Mouse (Mus musculus): ENCODE results near the gene Pld2.
"Not testable (repeated sequence)": the region's sequence is repeated elsewhere in the genome, so short reads cannot be mapped to it uniquely, and the experiment has no call there.

The Pld2 gene

DNA sequence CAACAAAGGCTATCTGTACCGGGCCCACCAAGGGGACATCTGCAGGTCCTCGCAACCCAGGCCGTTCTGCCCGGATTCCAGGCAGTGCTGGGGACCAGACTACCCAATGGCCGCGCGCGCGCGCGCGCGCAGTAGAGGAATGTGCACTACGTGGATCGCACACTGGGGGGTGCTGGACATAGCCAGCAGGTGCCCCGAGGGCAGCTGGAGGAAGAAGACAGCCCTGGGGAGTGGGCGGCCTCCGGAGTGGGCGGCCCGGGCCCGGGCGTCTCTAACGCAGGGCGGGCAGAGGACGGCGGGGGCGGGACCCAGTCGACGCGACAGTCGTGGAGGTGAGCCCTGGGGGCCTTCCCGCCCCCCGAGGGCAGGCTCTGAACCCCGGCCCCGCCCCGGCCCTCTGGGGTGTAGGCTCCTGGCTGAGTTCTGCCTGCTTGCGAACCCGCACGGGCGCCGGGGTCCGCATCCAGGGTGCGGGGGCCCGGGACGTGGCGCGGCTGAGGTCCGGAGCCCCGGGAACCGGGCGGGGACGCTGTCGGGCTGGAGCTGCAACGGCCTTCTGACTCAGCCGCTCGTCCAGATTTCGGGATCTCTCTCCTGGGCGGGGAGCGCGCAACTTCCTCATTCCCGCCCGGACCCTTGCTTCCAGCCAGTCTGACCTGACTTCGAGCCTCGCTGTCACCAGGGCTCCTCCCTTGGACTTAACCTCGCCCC, at the start of gene Pld2:
Gene Pld2 (plus strand): TSS at position 188 of the 711 bp plus-strand sequence.
- DNase-seq, result peak; percentile 90

GRCm38 (mm10) chr11:70499566-70500475, 40.0 kb upstream of the Pld2 start:
- DNase-seq, result peak; percentile 69

GRCm38 (mm10) chr11:70500476-70500812, 39.4 kb upstream of the Pld2 start:
- DNase-seq, result no peak

DNA sequence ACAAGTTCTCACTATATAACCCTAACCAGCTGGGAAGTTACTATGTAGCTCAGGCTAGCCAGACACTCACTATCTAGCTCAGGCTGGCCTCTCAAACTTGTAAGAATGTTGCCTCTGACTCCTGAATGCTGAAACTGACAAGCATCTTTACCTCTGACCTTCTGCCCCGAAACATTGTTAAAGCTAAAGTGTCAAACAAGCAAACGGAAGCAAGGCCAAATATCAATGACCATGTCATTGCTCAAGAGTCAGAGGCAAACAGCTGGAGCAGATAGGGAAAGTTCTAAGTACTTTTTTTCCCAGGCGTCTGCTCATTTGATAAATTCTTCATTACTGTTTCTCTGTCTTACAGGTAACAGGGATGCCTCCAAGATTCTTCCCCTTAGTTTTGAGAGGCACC, 37.8 kb upstream of the Pld2 start:
- no peak for DNase-seq

- no peak for DNase-seq
These were observed 34.9 kb upstream of the Pld2 start, which contains the start of gene Tm4sf5 for GRCm38 (mm10) chr11:70504970-70505369. Gene Tm4sf5, plus strand, starts transcription at chr11:70505244.

GRCm38 (mm10) chr11:70506385-70506784, 33.5 kb upstream of the Pld2 start:
- peak; percentile 85 for DNase-seq

- no peak for DNase-seq
These were observed 32.8 kb upstream of the Pld2 start for GRCm38 (mm10) chr11:70506962-70507515.

GRCm38 (mm10) chr11:70509753-70510564, 29.9 kb upstream of the Pld2 start:
- DNase-seq, result peak; percentile 64

GRCm38 (mm10) chr11:70511242-70511641, 28.6 kb upstream of the Pld2 start:
- no peak for DNase-seq

DNA sequence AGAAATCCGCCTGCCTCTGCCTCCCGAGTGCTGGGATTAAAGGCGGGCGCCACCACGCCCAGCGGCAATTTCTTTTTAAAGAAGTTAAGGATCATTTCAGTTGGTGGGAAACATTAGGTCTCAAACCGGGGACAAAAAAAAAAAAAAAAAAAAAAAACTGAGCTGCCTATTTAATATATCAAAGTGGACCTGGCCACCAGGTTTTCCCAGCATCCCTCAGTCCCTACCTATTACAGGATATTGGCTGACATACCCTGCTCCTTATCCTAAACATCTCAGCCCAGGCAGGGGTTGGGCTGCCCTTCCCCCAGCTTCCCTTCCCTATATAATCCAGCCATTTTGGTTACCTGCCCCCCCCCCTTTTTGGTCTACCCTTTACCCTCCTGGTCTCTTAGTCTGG, 28.0 kb upstream of the Pld2 start:
- no peak for DNase-seq

GRCm38 (mm10) chr11:70512709-70513342, 27.0 kb upstream of the Pld2 start:
- no peak for DNase-seq

GRCm38 (mm10) chr11:70513520-70513919, 26.3 kb upstream of the Pld2 start:
- DNase-seq, result no peak

DNA sequence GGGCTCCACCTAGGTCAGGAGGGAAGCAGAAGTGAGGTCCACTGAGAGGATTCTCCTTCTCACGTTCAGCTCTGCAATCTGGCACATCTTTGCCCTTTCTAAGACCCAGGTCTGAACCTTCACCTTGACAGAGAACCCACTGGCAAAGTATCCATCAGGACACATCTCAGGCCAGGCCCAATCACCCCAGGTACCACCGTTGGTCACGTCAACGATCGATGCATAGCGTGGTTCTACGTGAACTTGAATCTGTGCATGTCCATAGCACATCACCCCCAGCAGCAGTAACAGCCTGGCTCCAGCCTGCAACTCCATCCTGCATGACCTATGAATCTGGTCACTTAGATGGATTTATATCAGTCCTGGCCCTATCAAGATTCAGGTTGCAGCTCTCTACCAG, 25.6 kb upstream of the Pld2 start, which contains the start of gene Vmo1:
Gene Vmo1 (minus strand): TSS at position 329 of the 400 bp plus-strand sequence.
- no peak for DNase-seq

GRCm38 (mm10) chr11:70516352-70516751, 23.5 kb upstream of the Pld2 start:
- DNase-seq, result peak; percentile 72

GRCm38 (mm10) chr11:70518436-70518835, 21.4 kb upstream of the Pld2 start:
- DNase-seq, result no peak

GRCm38 (mm10) chr11:70518923-70519322, 20.9 kb upstream of the Pld2 start, which contains the start of gene Gltpd2:
Gene Gltpd2, plus strand, starts transcription at chr11:70519196.
- no peak for DNase-seq

DNA sequence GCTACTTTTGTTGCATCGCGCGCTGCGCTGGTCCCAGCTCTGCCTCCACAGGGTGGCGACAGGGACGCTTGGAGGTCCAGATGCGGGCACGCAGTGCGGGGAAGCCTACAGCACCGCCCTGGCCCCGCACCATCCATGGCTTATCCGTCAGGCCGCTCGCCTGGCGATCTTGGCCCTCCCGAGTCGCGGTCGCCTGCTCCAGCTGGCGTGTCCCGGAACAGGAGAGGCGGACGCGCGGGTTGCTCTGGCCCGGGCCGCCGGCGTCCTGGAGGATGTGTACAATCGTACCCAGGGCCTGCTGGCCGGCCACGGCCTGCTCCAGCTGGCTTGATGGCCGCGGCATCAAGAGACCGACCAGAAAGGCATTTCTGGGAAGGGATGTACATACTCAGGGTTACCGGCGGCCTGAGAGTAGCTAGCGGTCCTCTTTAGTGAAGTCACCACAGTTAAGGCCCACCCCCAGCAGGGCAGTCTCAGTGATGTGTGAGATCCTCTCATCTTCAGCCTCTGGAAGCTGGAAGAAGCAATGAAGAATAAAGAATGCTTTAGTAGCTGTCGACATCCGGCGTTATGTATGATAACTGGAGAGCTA, 19.6 kb upstream of the Pld2 start:
- no peak for DNase-seq

GRCm38 (mm10) chr11:70523306-70523989, 16.4 kb upstream of the Pld2 start:
- DNase-seq, result not testable (repeated sequence)

GRCm38 (mm10) chr11:70524782-70525181, 15.1 kb upstream of the Pld2 start:
- no peak for DNase-seq

GRCm38 (mm10) chr11:70525184-70525678, 14.6 kb upstream of the Pld2 start, which contains the start of gene Psmb6:
Gene Psmb6, plus strand, starts transcription at chr11:70525367.
- DNase-seq, result peak; percentile 96

- DNase-seq, result no peak
These were observed 14.1 kb upstream of the Pld2 start for GRCm38 (mm10) chr11:70525726-70526125.
